Mouse (Mus musculus) ES-Bruce4 (cell line): ENCODE data around the gene Fgf11.

Experiments used
- CTCF ChIP-seq: IDR thresholded peaks from one replicate; pipeline ENCODE4 v1.8.1; 2011; ENCODE audit warnings: low read depth, low read length
- EP300 ChIP-seq: IDR thresholded peaks from 2 replicates; pipeline ENCODE4 v1.6.1; 2011; ENCODE audit warnings: low read depth, low read length; ENCODE audit not compliant: insufficient read depth
- POLR2A ChIP-seq: IDR thresholded peaks from one replicate; pipeline ENCODE4 v1.8.1; 2011; ENCODE audit warnings: low read length; ENCODE audit not compliant: insufficient read depth

DNA sequence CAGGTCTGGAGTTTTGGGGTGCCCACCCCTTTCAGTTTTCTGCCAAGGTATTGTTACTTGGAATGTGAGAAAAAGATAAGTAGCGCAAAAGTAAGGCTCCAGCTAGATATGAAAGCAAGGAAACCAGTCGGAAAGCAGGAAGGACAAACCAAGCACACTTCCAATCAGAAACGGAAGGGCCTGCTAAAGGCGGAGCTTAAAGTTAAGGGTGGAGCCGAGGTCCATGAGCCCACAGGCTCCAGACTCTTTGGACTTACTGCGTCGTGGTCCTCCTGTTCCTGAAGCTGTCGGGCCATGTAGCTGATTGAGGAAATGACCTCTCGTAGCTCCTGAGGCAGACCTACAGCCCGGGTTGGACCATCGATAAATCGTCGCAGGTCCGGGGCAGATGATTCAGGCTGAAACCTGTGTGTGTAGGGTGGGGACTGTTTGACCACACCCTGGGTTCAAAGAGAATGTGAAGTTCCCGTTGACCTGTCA, 16.8 kb downstream of the Fgf11 start:
- TF ChIP-seq POLR2A (peak; percentile 51), CTCF (no peak), EP300 (peak; percentile 85; the same call in 1 of the 2 replicates)
